In the genomic region with DNA sequence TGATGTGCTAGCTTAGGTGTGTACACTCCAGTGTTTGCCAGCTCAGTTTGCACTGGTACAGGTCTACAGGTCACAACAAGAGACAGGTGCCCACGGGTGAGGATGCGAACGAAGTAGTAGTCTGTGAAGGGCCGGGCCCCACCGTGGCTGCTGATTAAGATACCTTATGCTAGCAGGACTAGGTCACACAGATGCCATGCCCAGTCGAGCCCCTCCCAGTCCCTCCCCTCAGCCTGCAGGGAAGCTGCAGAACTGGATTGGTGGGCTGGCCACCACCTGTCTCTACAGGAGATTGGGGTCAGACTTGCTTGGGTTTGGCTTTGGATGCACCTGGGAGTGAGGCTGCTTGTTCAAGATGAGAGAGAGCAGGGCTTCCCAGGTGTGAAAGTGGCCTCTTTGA, we compare ENCODE assay signal across 20 mouse cellular contexts. TPM values are rescaled to one million over a fixed set of nuclear protein-coding genes. Genes with fewer than 3 reads are reported as not detected.
A peak's percentile ranks its signal among the peaks of the same experiment; 100 is the strongest.
DNase-seq lines count a peak whose midpoint lies in the region; ATAC-seq lines count a peak whose summit lies in the region.
"Had no signal": no experiment of that assay in that cellular context is flagged by ENCODE, and none has a peak within 500 bp of the region (broad histone marks: within the 10 kb centered on the region; RNA-seq: fewer than 3 reads in every experiment).

No protein-coding gene starts in this region.

- H3K9ac ChIP-seq in intestine, embryonic 15.5 days, result no peak overlapping the region
- no peak overlapping the region for H3K9ac ChIP-seq in stomach, embryonic 15.5 days
- H3K9ac ChIP-seq: forebrain, embryonic 12.5 days; liver, embryonic 13.5 days; neural tube, embryonic 15.5 days had no signal

- H3K9me3 ChIP-seq in embryonic facial prominence, embryonic 10.5 days, result no peaks in the 10 kb centered on the region
- H3K9me3 ChIP-seq in intestine, embryonic 15.5 days, result no peaks in the 10 kb centered on the region
- no peaks in the 10 kb centered on the region for H3K9me3 ChIP-seq in stomach, embryonic 15.5 days
- H3K9me3 ChIP-seq: forebrain, embryonic 12.5 days; hindbrain, embryonic 10.5 days; liver, embryonic 13.5 days; neural tube, embryonic 15.5 days had no signal

- 57% methylated on average over 6 of the region's 6 CpGs for WGBS in embryonic facial prominence, embryonic 10.5 days
- 45% methylated on average over 6 of the region's 6 CpGs for WGBS in intestine, embryonic 15.5 days
- WGBS in stomach, embryonic 15.5 days, result 48% methylated on average over 6 of the region's 6 CpGs

- peak; percentile 16 for DNase-seq in kidney, postnatal 10 days
- DNase-seq in kidney, adult 9 months, result no peak
- DNase-seq in embryonic facial prominence, embryonic 10.5 days (ENCODE audit: low spot score), result peak; percentile 50
- no peak for DNase-seq in adrenal gland, adult (ENCODE audit: inconsistent age in 2 of 2, low spot score in 1 of 2)
- DNase-seq in ovary, adult 18-20 months (ENCODE audit: low spot score), result no peak
- no peak for DNase-seq in left cerebral cortex, adult 8-10 months (ENCODE audit: low spot score in 2 of 2)
- DNase-seq: adrenal gland, postnatal 25 days; cerebellum, adult 2 months; gastrocnemius, postnatal 25 days; layer of hippocampus, postnatal 36 days; left cerebral cortex, postnatal 4 days; liver, embryonic 13.5 days; midbrain, embryonic 14.5 days; right cerebral cortex, postnatal 4 days had no signal

- H3K27ac ChIP-seq in embryonic facial prominence, embryonic 10.5 days (replicated peaks), result no peak overlapping the region
- H3K27ac ChIP-seq in intestine, embryonic 15.5 days, result 0 out of 2 replicates have a peak overlapping the region, but pooled peaks have one; percentile 32
- peak overlapping the region; percentile 53 for H3K27ac ChIP-seq in stomach, embryonic 15.5 days
- H3K27ac ChIP-seq: forebrain, embryonic 12.5 days; hindbrain, embryonic 10.5 days; liver, embryonic 13.5 days; neural tube, embryonic 15.5 days had no signal

- 0 out of 2 replicates have a peak overlapping the region, but pooled peaks have one; percentile 29 for H3K4me2 ChIP-seq in intestine, embryonic 15.5 days (replicated peaks)
- no peak overlapping the region for H3K4me2 ChIP-seq in stomach, embryonic 15.5 days
- H3K4me2 ChIP-seq: forebrain, embryonic 12.5 days; liver, embryonic 13.5 days; neural tube, embryonic 15.5 days had no signal

- H3K4me1 ChIP-seq in embryonic facial prominence, embryonic 10.5 days, result peaks cover 13% of the 10 kb centered on the region; the same call in 1 of the 2 replicates
- H3K4me1 ChIP-seq in intestine, embryonic 15.5 days (replicated peaks), result peaks cover 26% of the 10 kb centered on the region
- H3K4me1 ChIP-seq in stomach, embryonic 15.5 days, result peaks cover 19% of the 10 kb centered on the region
- H3K4me1 ChIP-seq: forebrain, embryonic 12.5 days; hindbrain, embryonic 10.5 days; liver, embryonic 13.5 days; neural tube, embryonic 15.5 days had no signal

- no peaks in the 10 kb centered on the region for H3K27me3 ChIP-seq in embryonic facial prominence, embryonic 10.5 days (replicated peaks; ENCODE audit: low read depth, poor library complexity, severe bottlenecking)
- H3K27me3 ChIP-seq in intestine, embryonic 15.5 days (replicated peaks), result no peaks in the 10 kb centered on the region
- H3K27me3 ChIP-seq in stomach, embryonic 15.5 days (replicated peaks), result no peaks in the 10 kb centered on the region
- H3K27me3 ChIP-seq: forebrain, embryonic 12.5 days; liver, embryonic 13.5 days; neural tube, embryonic 15.5 days had no signal

- peak; percentile 76 for ATAC-seq in intestine, embryonic 15.5 days
- peak; percentile 82 for ATAC-seq in stomach, embryonic 15.5 days (ENCODE audit: insufficient read depth, low FRiP score, low read depth)

- no peak overlapping the region for H3K4me3 ChIP-seq in embryonic facial prominence, embryonic 10.5 days
- no peak overlapping the region for H3K4me3 ChIP-seq in intestine, embryonic 15.5 days (replicated peaks)
- H3K4me3 ChIP-seq in stomach, embryonic 15.5 days (replicated peaks), result no peak overlapping the region
- H3K4me3 ChIP-seq: forebrain, embryonic 12.5 days; hindbrain, embryonic 10.5 days; liver, embryonic 13.5 days; myocyte; neural tube, embryonic 15.5 days had no signal

- H3K36me3 ChIP-seq in embryonic facial prominence, embryonic 10.5 days (replicated peaks), result no peaks in the 10 kb centered on the region; the same call in 1 of the 2 replicates
- H3K36me3 ChIP-seq in intestine, embryonic 15.5 days, result no peaks in the 10 kb centered on the region
- no peaks in the 10 kb centered on the region; the same call in 1 of the 2 replicates for H3K36me3 ChIP-seq in stomach, embryonic 15.5 days
- H3K36me3 ChIP-seq: forebrain, embryonic 12.5 days; hindbrain, embryonic 10.5 days; liver, embryonic 13.5 days had no signal

RNA-seq across cellular contexts. Expression of gene Metrnl, which starts 16.4 kb away (rescaled TPM):
- 8.4 and 8.5 TPM in 2 replicates for polyA plus RNA-seq in embryonic facial prominence, embryonic 10.5 days (2016; fragmentation: Nextera tagmentation; extraction: Ambion mirVana)
- 34.2 and 40.5 TPM in 2 replicates for polyA plus RNA-seq in intestine, embryonic 15.5 days (2015; fragmentation: Nextera tagmentation; extraction: Ambion mirVana)
- 30.7 and 37.0 TPM in 2 replicates for polyA plus RNA-seq in stomach, embryonic 15.5 days (2015; fragmentation: Nextera tagmentation; extraction: Ambion mirVana)
- total RNA-seq in left cerebral cortex, adult 8-10 months (2022), result 10 to 100 TPM; 11.9 to 13.1 (median 12.9) TPM

RNA-seq across cellular contexts. Expression of gene B3gntl1, which starts 44.8 kb away (rescaled TPM):
- 5.8 and 6.6 TPM in 2 replicates for polyA plus RNA-seq in embryonic facial prominence, embryonic 10.5 days (2016; fragmentation: Nextera tagmentation; extraction: Ambion mirVana)
- polyA plus RNA-seq in intestine, embryonic 15.5 days (2015; fragmentation: Nextera tagmentation; extraction: Ambion mirVana), result 7.3 and 8.0 TPM in 2 replicates
- 8.1 and 8.4 TPM in 2 replicates for polyA plus RNA-seq in stomach, embryonic 15.5 days (2015; fragmentation: Nextera tagmentation; extraction: Ambion mirVana)
- total RNA-seq in left cerebral cortex, adult 8-10 months (2022), result 1 to 10 TPM; 6.5 to 8.0 (median 7.0) TPM

Comparison
In these comparisons a context has a peak if more than half of its experiments do, and no peak if none do; other contexts are left out.
1. DNase-seq: peak in kidney, postnatal 10 days (single experiment) and embryonic facial prominence, embryonic 10.5 days (single experiment); none in kidney, adult 9 months (single experiment), adrenal gland, adult (0 of 2), ovary, adult 18-20 months (single experiment) and left cerebral cortex, adult 8-10 months (0 of 2).